Mouse (Mus musculus) inflammation-experienced regulatory T-cells, adult 16 weeks (primary cell): Measurements from ENCODE around the gene Ppm1k. TPM values are rescaled to one million over a fixed set of nuclear protein-coding genes. Genes with fewer than 3 reads are reported as not detected.

Experiments
- polyA plus RNA-seq: library from polyadenylated mRNA; unstranded; fragments of 100-300 nt; shearing (Covaris generic); gene quantifications from one replicate; pipeline ENCODE4 v1.2.1, GENCODE M21; 2017

Gene Ppm1k
- 16.9 TPM for polyA plus RNA-seq

DNA sequence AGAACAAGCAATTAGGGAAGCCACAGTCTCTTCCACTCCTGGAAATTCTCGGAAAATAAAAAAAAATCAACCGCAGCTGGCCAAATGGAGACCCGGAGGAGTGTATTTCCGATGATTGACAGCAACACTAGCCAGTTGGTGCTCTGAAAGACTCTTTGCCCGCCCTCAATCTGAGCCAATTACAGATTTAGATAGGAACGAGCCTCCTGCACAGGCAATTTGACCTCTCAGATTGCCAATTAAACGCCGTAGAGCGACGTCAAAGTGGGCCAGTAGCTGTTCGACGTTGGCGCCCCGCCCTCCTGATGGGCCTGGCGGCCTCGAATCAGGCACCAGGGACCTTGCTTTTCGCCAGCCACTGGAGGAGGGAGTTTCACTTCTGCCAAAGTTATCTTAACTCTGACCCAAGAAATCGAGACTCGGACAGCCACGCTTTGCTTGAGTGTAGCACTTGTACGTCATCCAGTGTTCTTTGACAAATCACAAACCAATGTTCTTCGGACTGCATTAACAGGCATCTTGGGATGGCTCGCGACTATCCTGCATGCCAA, at the start of gene Ppm1k:
Gene Ppm1k (minus strand): TSS at position 83 of the 551 bp plus-strand sequence.

DNA sequence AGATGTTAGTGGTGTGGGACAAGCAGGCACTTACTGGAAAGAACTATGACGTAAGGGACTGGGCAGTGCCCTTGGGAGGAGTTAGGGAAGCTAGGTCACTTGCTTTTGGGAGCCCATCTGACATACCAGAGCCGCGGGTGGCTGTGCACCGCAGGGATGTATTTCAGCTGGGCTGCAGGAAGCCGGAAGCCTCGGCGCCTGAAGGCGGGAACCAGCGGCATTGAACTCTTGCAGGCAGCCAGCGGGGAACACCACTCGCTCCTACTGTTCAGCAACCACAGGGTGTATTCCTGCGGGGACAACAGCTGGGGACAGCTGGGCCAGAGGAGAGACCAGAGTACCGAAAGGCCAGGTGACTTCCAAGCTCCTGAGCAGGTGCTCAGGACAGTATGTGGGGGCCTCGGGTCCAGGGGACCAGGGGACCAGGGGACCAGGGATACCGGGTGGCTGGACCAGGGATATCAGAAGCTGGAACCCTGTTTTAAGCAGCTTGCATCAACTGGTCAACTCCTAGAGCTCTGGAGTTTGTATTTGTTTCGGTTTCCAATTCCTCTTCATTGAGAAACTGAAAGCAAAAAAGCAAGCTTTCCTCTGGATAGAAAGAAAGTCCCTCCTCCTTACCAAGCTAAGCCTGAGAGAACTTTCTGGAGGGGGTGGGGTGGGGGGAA, 45.7 kb upstream of the Ppm1k start, which contains the start of gene Herc6:
Gene Herc6 (plus strand): TSS at position 120 of the 668 bp plus-strand sequence.

Other genes starting within 250 kb of the Ppm1k start
- gene Vmn1r16, start 206.0 kb downstream of the Ppm1k start, polyA plus RNA-seq: not detected
- not detected for gene Vmn1r17, start 171.7 kb downstream of the Ppm1k start, polyA plus RNA-seq
- gene Vmn1r18, start 139.7 kb downstream of the Ppm1k start, polyA plus RNA-seq: not detected
- gene Vmn1r19, start 131.7 kb downstream of the Ppm1k start, polyA plus RNA-seq: not detected
- gene Vmn1r20, start 106.5 kb downstream of the Ppm1k start, polyA plus RNA-seq: not detected
- gene Herc6, start 45.5 kb upstream of the Ppm1k start, polyA plus RNA-seq: 37.7 TPM
- 8.0 TPM for gene Pyurf, start 156.6 kb upstream of the Ppm1k start, polyA plus RNA-seq
- gene Lancl2, start 167.1 kb upstream of the Ppm1k start, polyA plus RNA-seq: 8.4 TPM